Mouse (Mus musculus) lung, embryonic 16.5 days (tissue): ENCODE measurements around the gene Clptm1l. TPM values are rescaled to one million over a fixed set of nuclear protein-coding genes. Genes with fewer than 3 reads are reported as not detected.
A peak's percentile ranks its signal among the peaks of the same experiment; 100 is the strongest.

Experiments
- ATAC-seq: fragments of 200-750 bp; cut with Nextera tagmentation; 2 replicates; pipeline ENCODE4 v1.8.0; 2017; ENCODE audit warnings: low read depth, mild to moderate bottlenecking, moderate library complexity
- H3K27ac ChIP-seq: fragments of 300-500 bp; sonication (generic); 2 replicates; pipeline ENCODE4 v1.5.1; 2014; ENCODE audit warnings: mild to moderate bottlenecking, control low read depth, low read length
- H3K27me3 ChIP-seq: fragments of 300-500 bp; sonication (generic); 2 replicates; pipeline ENCODE4 v1.6.1; 2014; ENCODE audit warnings: low read depth, low read length, mixed read lengths; ENCODE audit not compliant: control insufficient read depth, insufficient read depth
- H3K36me3 ChIP-seq: fragments of 300-500 bp; sonication (generic); 2 replicates; pipeline ENCODE4 v1.6.1; 2014; ENCODE audit warnings: low read length; ENCODE audit not compliant: control insufficient read depth, insufficient read depth
- H3K4me1 ChIP-seq: fragments of 300-500 bp; sonication (generic); replicated peaks from 2 replicates; pipeline ENCODE4 v1.6.1; 2014; ENCODE audit warnings: low read length, mixed read lengths; ENCODE audit not compliant: control insufficient read depth, insufficient read depth
- H3K4me2 ChIP-seq: fragments of 300-500 bp; sonication (generic); 2 replicates; pipeline ENCODE4 v1.6.1; 2014; ENCODE audit warnings: low read depth, low read length, control low read depth
- H3K4me3 ChIP-seq: fragments of 300-500 bp; sonication (generic); 2 replicates; pipeline ENCODE4 v1.5.1; 2014; ENCODE audit warnings: mild to moderate bottlenecking, low read length, control low read depth
- H3K9ac ChIP-seq: fragments of 300-500 bp; sonication (generic); 2 replicates; pipeline ENCODE4 v1.6.1; 2014; ENCODE audit warnings: low read length, control low read depth
- H3K9me3 ChIP-seq: fragments of 300-500 bp; sonication (generic); 2 replicates; pipeline ENCODE4 v1.6.1; 2016; ENCODE audit warnings: low read length; ENCODE audit not compliant: control insufficient read depth
- WGBS: fragments of 180-500 bp; shearing (Covaris S2); extraction: QIAGEN DNeasy Blood & Tissue Kit; methylation state at CpG from one replicate; pipeline ENCODE4 v1.1.7; 2014; 5-methylcytosine and 5-hydroxymethylcytosine counted together
- polyA plus RNA-seq: library from polyadenylated mRNA; unstranded; fragments of >200 nt; fragmentation: Nextera tagmentation; extraction: Ambion mirVana; gene quantifications from 2 replicates; pipeline ENCODE4 v1.2.1, GENCODE M21; 2015

Clptm1l gene
- polyA plus RNA-seq, result 95.8 and 105 TPM in 2 replicates

DNA sequence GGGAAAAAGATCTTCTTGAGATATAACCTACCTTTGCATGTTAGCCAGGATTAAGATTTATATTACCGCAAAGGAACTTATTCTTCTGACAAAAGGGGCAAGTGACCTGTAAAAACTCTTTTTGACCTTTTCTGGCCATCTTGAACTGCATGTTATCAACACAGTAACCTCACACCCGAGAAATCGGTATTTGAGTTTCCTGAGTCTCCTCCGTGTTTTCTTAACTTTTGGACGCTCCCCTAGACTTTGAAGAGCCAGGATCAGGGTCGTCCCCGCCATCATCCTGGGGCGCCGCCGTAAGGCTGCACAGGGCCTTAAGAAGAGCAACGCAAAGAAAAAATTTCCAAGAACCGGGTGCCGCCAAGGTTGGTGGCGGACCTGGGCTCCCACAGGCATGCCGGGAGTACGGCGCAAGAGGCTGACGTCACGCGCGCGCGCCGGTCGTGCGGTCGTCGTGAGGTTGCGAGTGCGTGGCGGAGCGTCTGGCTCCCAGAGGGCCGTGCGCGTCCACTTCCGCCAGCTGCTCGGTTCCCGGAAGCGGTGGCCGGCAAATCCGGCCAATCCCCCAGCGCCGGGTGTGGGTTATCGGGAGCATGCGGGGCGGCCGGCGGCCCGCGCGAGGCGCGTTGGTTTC lies at the start of gene Clptm1l:
Clptm1l (plus strand) TSS at position 485 of the 634 bp plus-strand sequence.
- Histone ChIP-seq H3K27me3 (no peaks in the 10 kb centered on the region), H3K36me3 (peaks cover 21% of the 10 kb centered on the region), H3K9me3 (no peaks in the 10 kb centered on the region), H3K4me3 (peak within 1 kb of the TSS; percentile 66), H3K4me2 (peak within 1 kb of the TSS; percentile 95), H3K27ac (peak within 1 kb of the TSS; percentile 55; the same call in 1 of the 2 replicates), H3K9ac (peak within 1 kb of the TSS; percentile 95), H3K4me1 (peaks cover 8% of the 10 kb centered on the region)
- under 1% methylated on average over 45 of the region's 53 CpGs for WGBS
- ATAC-seq, result peak; percentile 99

DNA sequence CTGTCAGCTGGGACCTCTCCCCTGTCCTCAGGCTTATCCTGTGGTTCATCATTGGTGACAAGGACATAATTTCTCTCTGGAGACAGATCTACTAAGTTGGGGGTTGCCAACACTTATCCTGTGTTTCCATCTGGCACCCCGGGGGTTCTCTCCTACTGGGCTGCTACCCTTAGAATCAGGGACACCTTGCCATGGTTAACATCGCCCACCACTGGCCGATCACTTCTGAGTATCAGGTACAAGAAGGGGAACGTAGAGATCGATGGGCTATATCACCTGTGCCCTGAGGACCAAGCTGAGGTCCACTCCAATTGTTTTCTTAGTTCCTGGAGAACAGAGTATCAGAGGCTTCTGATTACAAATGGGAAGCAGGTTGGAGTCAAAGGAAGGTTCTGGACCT lies 39.6 kb upstream of the Clptm1l start:
- Histone ChIP-seq H3K27ac (no peak overlapping the region), H3K9ac (no peak overlapping the region), H3K4me3 (no peak overlapping the region), H3K9me3 (no peaks in the 10 kb centered on the region), H3K27me3 (no peaks in the 10 kb centered on the region), H3K4me2 (no peak overlapping the region), H3K36me3 (no peaks in the 10 kb centered on the region), H3K4me1 (no peaks in the 10 kb centered on the region)
- 76% methylated on average over 5 of the region's 5 CpGs for WGBS
- no peak for ATAC-seq

DNA sequence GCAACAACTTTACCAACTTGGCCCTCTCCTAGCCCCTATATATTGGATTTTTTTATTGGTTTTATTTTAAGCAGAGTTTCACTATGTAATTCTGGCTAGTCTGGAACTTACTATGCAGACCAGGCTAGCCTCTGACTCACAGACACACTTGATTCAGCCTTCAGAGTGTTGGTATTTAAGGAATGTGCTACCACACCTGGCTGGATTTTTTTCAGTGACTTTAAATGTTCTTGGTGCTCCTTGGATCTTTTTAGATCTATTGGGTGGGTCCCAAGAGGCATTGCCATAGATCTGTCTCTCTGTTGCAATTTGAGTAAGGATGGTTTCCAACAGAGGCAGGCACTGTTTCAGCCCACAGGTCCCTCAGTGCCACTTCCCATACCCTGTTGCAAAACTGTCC lies 28.8 kb upstream of the Clptm1l start:
- Histone ChIP-seq H3K36me3 (no peaks in the 10 kb centered on the region), H3K4me3 (no peak overlapping the region), H3K9me3 (no peaks in the 10 kb centered on the region), H3K4me2 (no peak overlapping the region), H3K27me3 (no peaks in the 10 kb centered on the region), H3K27ac (no peak overlapping the region), H3K4me1 (no peaks in the 10 kb centered on the region), H3K9ac (no peak overlapping the region)
- no peak for ATAC-seq

DNA sequence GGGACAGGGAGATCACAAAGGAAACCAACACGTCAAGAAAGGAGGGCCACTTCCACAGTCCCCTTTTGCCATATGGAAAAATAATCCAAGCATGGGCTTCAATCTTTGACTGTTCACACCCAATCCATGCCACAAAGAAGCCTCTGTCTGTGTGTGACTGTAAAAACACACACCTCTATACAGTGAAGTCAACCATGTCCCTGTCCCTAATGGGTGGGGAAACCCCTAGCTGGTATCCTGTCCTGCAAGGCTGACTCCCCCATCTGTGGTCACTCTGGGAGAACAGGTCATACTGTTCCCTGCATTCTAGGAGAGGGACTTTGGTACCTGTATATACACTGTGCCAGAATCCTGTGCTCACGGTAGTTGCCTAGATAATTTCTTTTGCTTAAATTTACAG lies 26.5 kb upstream of the Clptm1l start:
- no peaks in the 10 kb centered on the region for H3K4me1 ChIP-seq
- no peak overlapping the region for H3K4me3 ChIP-seq
- no peaks in the 10 kb centered on the region for H3K36me3 ChIP-seq
- H3K9ac ChIP-seq, result no peak overlapping the region
- WGBS, result 44% methylated on average over 2 of the region's 2 CpGs
- no peak for ATAC-seq
- H3K27ac ChIP-seq, result no peak overlapping the region
- no peaks in the 10 kb centered on the region for H3K27me3 ChIP-seq
- H3K4me2 ChIP-seq, result no peak overlapping the region
- H3K9me3 ChIP-seq, result no peaks in the 10 kb centered on the region

DNA sequence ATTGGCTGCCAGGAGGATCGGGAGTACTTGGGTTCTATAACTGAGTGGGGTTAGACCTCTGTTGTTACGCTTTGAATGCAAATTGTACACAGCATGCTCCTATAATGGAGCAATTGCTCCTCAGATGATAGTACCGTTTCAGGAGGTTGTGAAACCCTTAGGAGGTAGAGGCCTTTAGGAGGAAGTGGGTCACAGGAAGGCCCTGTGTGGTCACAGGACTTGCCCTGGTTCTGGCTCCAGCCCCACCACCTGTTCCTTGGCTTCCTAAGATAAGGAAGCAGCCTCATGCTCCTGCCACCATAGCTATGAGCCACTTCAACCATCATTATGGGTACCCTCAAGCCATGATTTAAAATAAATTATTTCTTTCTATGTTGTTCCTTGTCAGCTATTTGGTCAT lies 12.3 kb upstream of the Clptm1l start:
- Histone ChIP-seq H3K36me3 (no peaks in the 10 kb centered on the region), H3K4me1 (no peaks in the 10 kb centered on the region), H3K9me3 (no peaks in the 10 kb centered on the region), H3K27me3 (no peaks in the 10 kb centered on the region), H3K4me3 (no peak overlapping the region), H3K4me2 (no peak overlapping the region), H3K9ac (no peak overlapping the region), H3K27ac (no peak overlapping the region)
- no peak for ATAC-seq
- WGBS, result 83% methylated on average over 3 of the region's 3 CpGs

DNA sequence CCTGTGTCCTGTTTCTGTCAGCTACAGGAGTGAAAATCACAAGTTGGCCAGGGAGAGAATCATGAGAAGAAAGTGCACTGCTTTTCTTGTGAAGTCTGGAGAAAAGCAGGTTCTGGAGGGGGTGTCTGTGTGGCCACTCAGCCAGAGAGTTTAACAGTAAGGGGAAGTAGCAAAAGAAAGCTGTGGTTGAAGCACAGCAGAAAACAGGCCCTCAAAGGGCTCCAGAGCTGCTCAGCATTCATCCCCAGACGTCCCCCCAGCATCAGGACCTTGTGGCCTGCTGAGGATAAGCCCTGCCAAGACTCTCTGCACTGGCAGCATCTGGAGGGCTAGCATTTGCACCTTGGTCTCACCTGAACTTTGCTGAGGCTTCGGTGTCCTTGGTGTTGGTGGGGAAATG lies 11.3 kb upstream of the Clptm1l start:
- no peak for ATAC-seq
- Histone ChIP-seq H3K9ac (no peak overlapping the region), H3K27ac (no peak overlapping the region), H3K4me2 (no peak overlapping the region), H3K27me3 (no peaks in the 10 kb centered on the region), H3K4me1 (no peaks in the 10 kb centered on the region), H3K4me3 (no peak overlapping the region), H3K9me3 (no peaks in the 10 kb centered on the region), H3K36me3 (no peaks in the 10 kb centered on the region)
- WGBS, result 43% methylated on average over 2 of the region's 2 CpGs

DNA sequence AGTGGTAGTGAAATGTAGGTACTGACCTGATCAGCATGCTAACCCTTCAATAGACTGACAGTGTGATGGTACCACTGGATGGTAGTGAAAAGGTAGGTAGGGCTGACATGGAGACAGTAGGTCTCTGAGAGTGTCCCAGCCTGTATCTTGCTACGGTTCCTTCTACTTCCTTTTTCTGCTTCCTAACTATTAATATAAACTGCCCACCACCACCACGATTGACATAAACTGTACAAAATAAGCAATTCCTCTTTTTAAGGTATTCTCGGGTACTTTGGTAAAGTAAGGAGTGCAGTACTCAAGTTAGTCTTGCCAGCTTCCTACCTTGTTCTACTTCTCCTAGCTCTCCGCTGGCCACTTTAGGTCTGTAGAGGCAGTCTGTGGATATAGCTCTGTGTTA lies 7.5 kb upstream of the Clptm1l start:
- H3K4me1 ChIP-seq, result no peaks in the 10 kb centered on the region
- no peak for ATAC-seq
- H3K27ac ChIP-seq, result no peak overlapping the region
- H3K36me3 ChIP-seq, result no peaks in the 10 kb centered on the region
- no peaks in the 10 kb centered on the region for H3K9me3 ChIP-seq
- WGBS, result 66% methylated on average over 4 of the region's 4 CpGs
- no peak overlapping the region for H3K9ac ChIP-seq
- no peaks in the 10 kb centered on the region for H3K27me3 ChIP-seq
- no peak overlapping the region for H3K4me2 ChIP-seq
- no peak overlapping the region for H3K4me3 ChIP-seq

DNA sequence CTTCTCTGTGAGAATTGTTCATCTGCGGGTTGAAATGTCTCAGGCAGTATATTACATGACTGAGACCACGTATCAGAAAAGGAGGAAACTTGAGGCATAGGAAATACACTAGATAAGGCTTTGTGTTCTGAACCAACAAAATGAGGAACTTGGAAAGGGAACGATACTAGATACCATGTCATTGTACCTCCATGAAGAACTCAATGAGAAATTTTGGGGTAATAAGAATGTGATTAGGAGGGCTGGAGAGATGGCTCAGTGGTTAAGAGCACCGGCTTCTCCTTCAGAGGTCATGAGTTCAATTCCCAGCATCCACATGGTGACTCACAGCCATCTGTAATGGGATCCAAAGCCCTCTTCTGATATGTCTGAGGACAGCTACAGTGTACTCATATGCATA lies 3.6 kb upstream of the Clptm1l start:
- peaks cover 8% of the 10 kb centered on the region for H3K4me1 ChIP-seq
- no peaks in the 10 kb centered on the region for H3K9me3 ChIP-seq
- no peak overlapping the region for H3K4me3 ChIP-seq
- no peak overlapping the region for H3K9ac ChIP-seq
- WGBS, result 68% methylated on average over 4 of the region's 4 CpGs
- no peak overlapping the region for H3K27ac ChIP-seq
- no peak for ATAC-seq
- no peaks in the 10 kb centered on the region for H3K27me3 ChIP-seq
- H3K4me2 ChIP-seq, result no peak overlapping the region
- H3K36me3 ChIP-seq, result no peaks in the 10 kb centered on the region

DNA sequence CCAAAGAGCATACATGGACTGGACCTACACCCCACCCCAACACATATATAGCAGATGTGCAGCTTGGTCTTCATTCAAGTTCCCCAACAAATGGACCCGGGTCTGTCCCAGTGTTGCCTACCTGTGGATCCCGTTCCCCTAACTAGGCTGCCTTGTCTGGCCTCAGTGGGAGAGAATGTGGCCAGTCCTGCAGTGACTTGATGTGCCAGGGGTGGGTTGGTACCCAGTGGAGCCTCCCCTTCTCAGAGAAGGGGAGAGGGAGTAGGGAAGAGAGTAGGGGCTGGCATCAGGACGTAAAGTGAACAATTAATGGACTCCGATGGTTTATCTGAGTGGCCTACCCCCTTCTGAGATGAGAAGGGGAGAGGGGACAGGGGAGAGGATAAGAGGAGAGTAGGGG lies 760 bp upstream of the Clptm1l start:
- Histone ChIP-seq H3K9me3 (no peaks in the 10 kb centered on the region), H3K9ac (peak overlapping the region; percentile 95), H3K36me3 (peaks cover 17% of the 10 kb centered on the region), H3K27me3 (no peaks in the 10 kb centered on the region), H3K27ac (no peak overlapping the region), H3K4me3 (peak overlapping the region; percentile 66), H3K4me1 (peaks cover 8% of the 10 kb centered on the region), H3K4me2 (peak overlapping the region; percentile 95)
- ATAC-seq, result 0 out of 2 replicates have a peak, but pooled peaks have one; percentile 11
- WGBS, result 47% methylated on average over 4 of the region's 4 CpGs
